Mouse (Mus musculus) small intestine, adult 2 months (tissue): ENCODE measurements around the gene Pwwp2b.

Source experiments
- CTCF ChIP-seq: fragments of 200-500 bp; IDR thresholded peaks from 2 replicates; pipeline ENCODE4 v1.5.1; 2012; ENCODE audit warnings: low read depth, mild to moderate bottlenecking, control low read depth, inconsistent platforms, low read length, moderate library complexity, mixed read lengths; ENCODE audit not compliant: insufficient replicate concordance, insufficient read length; ENCODE audit errors: extremely low read depth
- POLR2A ChIP-seq: fragments of 200-500 bp; IDR thresholded peaks from 2 replicates; pipeline ENCODE4 v1.6.1; 2012; ENCODE audit warnings: low read depth, mild to moderate bottlenecking, control low read depth, inconsistent platforms, low read length, moderate library complexity

- TF ChIP-seq CTCF: no peak
- no peak for TF ChIP-seq POLR2A
These were observed 37.1 kb downstream of the Pwwp2b start for GRCm38 (mm10) chr7:139285295-139285943.
